Mouse (Mus musculus): ENCODE measurements around the gene Cwc25. TPM values are rescaled to one million over a fixed set of nuclear protein-coding genes. Genes with fewer than 3 reads are reported as not detected.
A peak's percentile ranks its signal among the peaks of the same experiment; 100 is the strongest.
"Not testable (repeated sequence)": the region's sequence is repeated elsewhere in the genome, so short reads cannot be mapped to it uniquely, and the experiment has no call there.

The Cwc25 gene
- polyA plus RNA-seq, 1 experiment: 8.7 TPM

DNA sequence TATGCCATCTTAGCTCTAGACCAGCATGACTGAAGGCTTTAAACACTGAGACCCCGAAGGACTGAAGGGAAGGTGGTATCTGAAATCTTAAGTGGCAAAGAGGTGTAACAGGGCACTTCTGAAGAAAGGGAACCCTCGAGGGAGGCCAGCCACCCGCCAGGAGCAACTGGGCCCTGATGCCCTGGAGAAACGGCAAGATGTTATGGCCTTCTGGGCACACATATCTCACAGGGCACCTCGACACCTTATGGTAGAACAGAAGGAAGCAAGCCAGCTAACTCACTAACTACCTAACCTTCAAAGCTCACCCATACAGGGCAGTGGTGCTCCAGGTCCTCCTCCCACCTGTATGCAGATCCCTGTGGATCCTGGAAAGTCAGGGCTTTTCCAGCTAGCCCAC, 24.2 kb downstream of the Cwc25 start:
- Histone ChIP-seq H3K79me2 (ENCODE audit: control insufficient read depth, insufficient read depth) (peaks cover 74% of the 10 kb centered on the region), H3K27me3 (ENCODE audit: control insufficient read depth, insufficient read depth, insufficient read length) (no peaks in the 10 kb centered on the region), H3K79me3 (ENCODE audit: low read depth) (peaks cover 59% of the 10 kb centered on the region), H3K36me3 (ENCODE audit: control insufficient read depth, insufficient read depth) (peaks cover 14% of the 10 kb centered on the region), H3ac (ENCODE audit: control insufficient read depth, insufficient read length, low read depth) (no peak overlapping the region), H3K4me3 (ENCODE audit: insufficient read depth, poor library complexity, severe bottlenecking) (no peak overlapping the region)
- no peak for TF ChIP-seq MAX (IDR thresholded peaks at IDR 0.05)
- no peak for TF ChIP-seq MYOD1 (IDR thresholded peaks at IDR 0.05; ENCODE audit: control insufficient read depth, insufficient read length, low read depth)
- no peak for TF ChIP-seq CTCF (IDR thresholded peaks at IDR 0.05; ENCODE audit: control insufficient read depth, insufficient read depth, insufficient read length)
- no peak for TF ChIP-seq CEBPB (IDR thresholded peaks at IDR 0.05; ENCODE audit: low read depth)
- no peak for TF ChIP-seq USF1 (IDR thresholded peaks at IDR 0.05; ENCODE audit: low read depth)
- no peak for TF ChIP-seq MYOG (IDR thresholded peaks at IDR 0.05; ENCODE audit: control insufficient read depth, extremely low read depth, insufficient read length)
- no peak for TF ChIP-seq FOSL1 (IDR thresholded peaks at IDR 0.05; ENCODE audit: insufficient read depth, low read length, poor library complexity, severe bottlenecking)

DNA sequence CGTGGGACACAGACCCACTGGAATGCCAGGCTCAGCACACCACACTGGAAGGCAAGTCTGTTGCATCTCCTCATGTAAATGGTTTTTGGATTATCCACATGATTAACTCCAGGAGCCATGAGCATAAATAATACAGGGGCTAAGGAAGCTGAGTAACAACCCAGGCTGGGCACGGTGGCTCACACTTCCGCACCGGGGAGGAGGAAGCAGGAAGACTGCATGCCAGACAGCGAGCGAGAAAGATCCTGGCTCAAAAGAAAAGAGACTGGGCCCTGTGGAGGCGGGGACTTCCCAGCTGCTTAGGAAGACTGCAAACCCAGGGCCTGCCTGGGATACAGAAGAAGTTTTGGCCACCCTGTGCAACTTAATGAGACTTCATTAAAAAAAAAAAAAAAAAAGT, 26.2 kb downstream of the Cwc25 start:
- Histone ChIP-seq H3K79me3 (ENCODE audit: low read depth) (peaks cover 71% of the 10 kb centered on the region), H3K36me3 (ENCODE audit: control insufficient read depth, insufficient read depth) (peaks cover 3% of the 10 kb centered on the region), H3K79me2 (ENCODE audit: control insufficient read depth, insufficient read depth) (peaks cover 93% of the 10 kb centered on the region), H3K27me3 (ENCODE audit: control insufficient read depth, insufficient read depth, insufficient read length) (no peaks in the 10 kb centered on the region), H3K4me3 (ENCODE audit: insufficient read depth, poor library complexity, severe bottlenecking) (no peak overlapping the region), H3ac (ENCODE audit: control insufficient read depth, insufficient read length, low read depth) (no peak overlapping the region)
- TF ChIP-seq CTCF (IDR thresholded peaks at IDR 0.05; ENCODE audit: control insufficient read depth, insufficient read depth, insufficient read length) (no peak), FOSL1 (IDR thresholded peaks at IDR 0.05; ENCODE audit: insufficient read depth, low read length, poor library complexity, severe bottlenecking) (no peak), MAX (IDR thresholded peaks at IDR 0.05) (no peak), USF1 (IDR thresholded peaks at IDR 0.05; ENCODE audit: low read depth) (no peak), MYOG (IDR thresholded peaks at IDR 0.05; ENCODE audit: control insufficient read depth, extremely low read depth, insufficient read length) (no peak), CEBPB (IDR thresholded peaks at IDR 0.05; ENCODE audit: low read depth) (no peak)

DNA sequence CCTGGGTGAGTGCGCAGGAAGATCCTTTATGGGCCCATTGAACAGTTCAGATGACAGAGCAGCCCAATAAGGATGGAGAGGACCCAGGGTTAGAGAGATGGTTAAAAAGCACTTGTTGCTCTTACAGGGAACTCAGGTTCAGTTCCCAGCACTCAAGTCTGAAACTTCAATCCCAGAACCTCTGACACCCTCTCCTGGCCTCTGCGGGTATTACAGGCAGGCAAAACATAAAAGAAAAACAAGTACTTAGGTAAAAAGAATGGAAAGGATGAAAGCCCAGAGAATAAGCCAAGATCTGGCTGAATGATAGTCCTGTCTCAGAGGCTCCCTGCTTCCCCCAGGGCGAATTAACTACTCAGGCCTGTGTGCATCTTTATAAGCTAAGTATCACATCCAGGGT, 27.2 kb downstream of the Cwc25 start:
- Histone ChIP-seq H3K27me3 (ENCODE audit: control insufficient read depth, insufficient read depth, insufficient read length) (no peaks in the 10 kb centered on the region), H3ac (ENCODE audit: control insufficient read depth, insufficient read length, low read depth) (no peak overlapping the region), H3K79me3 (ENCODE audit: low read depth) (peaks cover 75% of the 10 kb centered on the region), H3K79me2 (ENCODE audit: control insufficient read depth, insufficient read depth) (peaks cover 99% of the 10 kb centered on the region), H3K36me3 (ENCODE audit: control insufficient read depth, insufficient read depth) (peaks cover 3% of the 10 kb centered on the region), H3K4me3 (ENCODE audit: insufficient read depth, poor library complexity, severe bottlenecking) (no peak overlapping the region)
- TF ChIP-seq MYOG (IDR thresholded peaks at IDR 0.05; ENCODE audit: control insufficient read depth, extremely low read depth, insufficient read length) (no peak), MYOD1 (IDR thresholded peaks at IDR 0.05; ENCODE audit: control insufficient read depth, insufficient read length, low read depth) (no peak), CTCF (IDR thresholded peaks at IDR 0.05; ENCODE audit: control insufficient read depth, insufficient read depth, insufficient read length) (no peak), CEBPB (IDR thresholded peaks at IDR 0.05; ENCODE audit: low read depth) (no peak), MAX (IDR thresholded peaks at IDR 0.05) (no peak), FOSL1 (IDR thresholded peaks at IDR 0.05; ENCODE audit: insufficient read depth, low read length, poor library complexity, severe bottlenecking) (no peak), USF1 (IDR thresholded peaks at IDR 0.05; ENCODE audit: low read depth) (no peak)

DNA sequence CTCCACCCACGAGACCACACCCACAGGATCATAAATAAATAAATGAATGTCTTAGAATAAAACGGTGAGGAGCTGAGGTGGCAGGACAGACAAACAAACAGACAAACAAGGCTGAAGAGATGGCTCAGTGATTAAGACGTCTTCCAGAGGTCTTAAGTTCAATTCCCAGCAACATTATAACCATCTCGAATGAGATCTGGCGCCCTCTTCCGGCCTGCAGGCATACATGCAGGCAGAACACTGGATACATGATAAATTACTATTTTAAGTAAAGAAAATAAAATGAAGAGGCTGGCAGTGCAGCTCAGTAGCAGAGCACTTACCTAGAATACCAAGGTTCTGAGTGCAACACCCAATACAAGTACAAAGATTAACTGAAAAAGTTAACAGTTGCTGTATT, 27.7 kb downstream of the Cwc25 start:
- peaks cover 3% of the 10 kb centered on the region for H3K36me3 ChIP-seq (ENCODE audit: control insufficient read depth, insufficient read depth)
- peaks cover 72% of the 10 kb centered on the region for H3K79me3 ChIP-seq (ENCODE audit: low read depth)
- H3K27me3 ChIP-seq (ENCODE audit: control insufficient read depth, insufficient read depth, insufficient read length): no peaks in the 10 kb centered on the region
- H3ac ChIP-seq (ENCODE audit: control insufficient read depth, insufficient read length, low read depth): no peak overlapping the region
- no peak overlapping the region for H3K4me3 ChIP-seq (ENCODE audit: insufficient read depth, poor library complexity, severe bottlenecking)
- TF ChIP-seq CEBPB (IDR thresholded peaks at IDR 0.05; ENCODE audit: low read depth): no peak
- TF ChIP-seq MAX (IDR thresholded peaks at IDR 0.05): no peak
- TF ChIP-seq MYOG (IDR thresholded peaks at IDR 0.05; ENCODE audit: control insufficient read depth, extremely low read depth, insufficient read length): no peak
- no peak for TF ChIP-seq MYOD1 (IDR thresholded peaks at IDR 0.05; ENCODE audit: control insufficient read depth, insufficient read length, low read depth)
- no peak for TF ChIP-seq USF1 (IDR thresholded peaks at IDR 0.05; ENCODE audit: low read depth)
- TF ChIP-seq FOSL1 (IDR thresholded peaks at IDR 0.05; ENCODE audit: insufficient read depth, low read length, poor library complexity, severe bottlenecking): no peak
- TF ChIP-seq CTCF (IDR thresholded peaks at IDR 0.05; ENCODE audit: control insufficient read depth, insufficient read depth, insufficient read length): no peak
- H3K79me2 ChIP-seq (ENCODE audit: control insufficient read depth, insufficient read depth): peaks cover 99% of the 10 kb centered on the region

DNA sequence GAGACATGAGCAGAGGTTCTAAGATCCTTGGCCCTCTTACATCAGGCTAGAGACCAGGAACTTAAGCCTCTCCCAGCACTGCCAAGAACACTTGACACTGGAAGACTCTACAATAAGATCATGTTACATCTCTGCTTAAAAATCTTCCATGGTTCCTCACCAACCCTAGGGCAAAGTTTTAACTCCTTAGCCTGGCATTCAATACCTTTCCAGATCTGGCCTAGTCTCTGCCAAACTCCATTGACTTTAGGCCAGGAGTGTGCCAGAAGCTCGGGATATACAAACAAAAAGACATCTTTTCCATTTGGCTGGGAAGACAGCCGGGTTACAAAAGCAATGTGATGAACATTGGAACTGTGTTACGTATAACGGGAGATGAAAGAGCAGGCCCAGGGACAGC, 28.8 kb downstream of the Cwc25 start:
- no peak overlapping the region for H3ac ChIP-seq (ENCODE audit: control insufficient read depth, insufficient read length, low read depth)
- TF ChIP-seq CEBPB (IDR thresholded peaks at IDR 0.05; ENCODE audit: low read depth): no peak
- TF ChIP-seq CTCF (IDR thresholded peaks at IDR 0.05; ENCODE audit: control insufficient read depth, insufficient read depth, insufficient read length): no peak
- no peak for TF ChIP-seq MYOG (IDR thresholded peaks at IDR 0.05; ENCODE audit: control insufficient read depth, extremely low read depth, insufficient read length)
- no peak for TF ChIP-seq FOSL1 (IDR thresholded peaks at IDR 0.05; ENCODE audit: insufficient read depth, low read length, poor library complexity, severe bottlenecking)
- no peak for TF ChIP-seq MYOD1 (IDR thresholded peaks at IDR 0.05; ENCODE audit: control insufficient read depth, insufficient read length, low read depth)
- TF ChIP-seq USF1 (IDR thresholded peaks at IDR 0.05; ENCODE audit: low read depth): no peak
- no peak for TF ChIP-seq MAX (IDR thresholded peaks at IDR 0.05)
- peaks cover 64% of the 10 kb centered on the region for H3K79me3 ChIP-seq (ENCODE audit: low read depth)
- H3K36me3 ChIP-seq (ENCODE audit: control insufficient read depth, insufficient read depth): peaks cover 6% of the 10 kb centered on the region
- H3K79me2 ChIP-seq (ENCODE audit: control insufficient read depth, insufficient read depth): peaks cover 99% of the 10 kb centered on the region
- H3K27me3 ChIP-seq (ENCODE audit: control insufficient read depth, insufficient read depth, insufficient read length): no peaks in the 10 kb centered on the region
- H3K4me3 ChIP-seq (ENCODE audit: insufficient read depth, poor library complexity, severe bottlenecking): no peak overlapping the region

DNA sequence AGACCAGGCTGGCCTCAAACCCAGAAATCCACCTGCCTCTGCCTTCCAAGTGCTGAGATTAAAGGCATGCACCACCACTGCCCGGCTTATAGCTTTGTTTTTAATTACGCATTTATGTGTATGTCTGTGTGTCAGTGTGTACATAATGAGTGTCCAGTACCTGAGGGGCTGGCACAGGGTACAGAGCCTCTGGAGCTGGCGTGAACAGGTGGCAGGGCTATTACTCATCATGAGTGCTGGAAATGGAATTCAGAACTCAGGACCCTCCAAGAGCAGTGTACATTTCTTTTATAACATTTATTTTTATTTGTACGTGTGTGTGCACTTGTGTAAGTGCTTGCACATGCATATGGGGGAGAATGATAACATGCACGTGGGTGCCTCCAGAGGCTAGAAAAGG, 29.7 kb downstream of the Cwc25 start:
- no peak for TF ChIP-seq MYOG (IDR thresholded peaks at IDR 0.05; ENCODE audit: control insufficient read depth, extremely low read depth, insufficient read length)
- TF ChIP-seq MYOD1 (IDR thresholded peaks at IDR 0.05; ENCODE audit: control insufficient read depth, insufficient read length, low read depth): peak; percentile 79
- TF ChIP-seq FOSL1 (IDR thresholded peaks at IDR 0.05; ENCODE audit: insufficient read depth, low read length, poor library complexity, severe bottlenecking): no peak
- no peak for TF ChIP-seq MAX (IDR thresholded peaks at IDR 0.05)
- TF ChIP-seq CTCF (IDR thresholded peaks at IDR 0.05; ENCODE audit: control insufficient read depth, insufficient read depth, insufficient read length): no peak
- no peak overlapping the region for H3K4me3 ChIP-seq (ENCODE audit: insufficient read depth, poor library complexity, severe bottlenecking)
- H3K36me3 ChIP-seq (ENCODE audit: control insufficient read depth, insufficient read depth): peaks cover 15% of the 10 kb centered on the region
- peaks cover 99% of the 10 kb centered on the region for H3K79me2 ChIP-seq (ENCODE audit: control insufficient read depth, insufficient read depth)
- no peaks in the 10 kb centered on the region for H3K27me3 ChIP-seq (ENCODE audit: control insufficient read depth, insufficient read depth, insufficient read length)
- H3K79me3 ChIP-seq (ENCODE audit: low read depth): peaks cover 58% of the 10 kb centered on the region
- no peak overlapping the region for H3ac ChIP-seq (ENCODE audit: control insufficient read depth, insufficient read length, low read depth)

DNA sequence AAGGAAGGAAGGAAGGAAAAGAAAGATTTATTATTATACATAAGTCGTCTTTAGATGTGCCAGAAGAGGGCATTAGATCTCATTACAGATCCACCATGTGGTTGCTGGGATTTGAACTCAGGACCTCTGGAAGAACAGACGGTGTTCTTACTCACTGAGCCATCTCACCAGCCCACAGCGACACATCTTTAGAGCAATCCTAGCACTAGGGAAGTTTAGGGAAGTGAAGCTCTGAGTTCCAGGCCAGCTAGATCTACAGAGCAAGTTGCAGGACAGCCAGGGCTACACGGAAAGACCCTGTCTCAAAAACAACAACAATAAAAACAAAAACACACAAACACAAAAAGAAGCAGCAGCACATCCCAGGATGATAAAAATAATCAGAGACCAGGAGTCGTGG, 31.5 kb downstream of the Cwc25 start:
- not testable (repeated sequence) for H3ac ChIP-seq (ENCODE audit: control insufficient read depth, insufficient read length, low read depth); H3K4me3 ChIP-seq (ENCODE audit: insufficient read depth, poor library complexity, severe bottlenecking); H3K27me3 ChIP-seq (ENCODE audit: control insufficient read depth, insufficient read depth, insufficient read length)
- H3K79me3 ChIP-seq (ENCODE audit: low read depth): peaks cover 40% of the 10 kb centered on the region
- peaks cover 81% of the 10 kb centered on the region for H3K79me2 ChIP-seq (ENCODE audit: control insufficient read depth, insufficient read depth)
- peaks cover 20% of the 10 kb centered on the region for H3K36me3 ChIP-seq (ENCODE audit: control insufficient read depth, insufficient read depth)

Measured in C2C12 (cell line).